Mouse (Mus musculus): Measurements from ENCODE around the gene Tmem217. TPM values are rescaled to one million over a fixed set of nuclear protein-coding genes. Genes with fewer than 3 reads are reported as not detected.

Gene Tmem217
- polyA plus RNA-seq, 2 experiments = 0.09 to 0.41 TPM

DNA sequence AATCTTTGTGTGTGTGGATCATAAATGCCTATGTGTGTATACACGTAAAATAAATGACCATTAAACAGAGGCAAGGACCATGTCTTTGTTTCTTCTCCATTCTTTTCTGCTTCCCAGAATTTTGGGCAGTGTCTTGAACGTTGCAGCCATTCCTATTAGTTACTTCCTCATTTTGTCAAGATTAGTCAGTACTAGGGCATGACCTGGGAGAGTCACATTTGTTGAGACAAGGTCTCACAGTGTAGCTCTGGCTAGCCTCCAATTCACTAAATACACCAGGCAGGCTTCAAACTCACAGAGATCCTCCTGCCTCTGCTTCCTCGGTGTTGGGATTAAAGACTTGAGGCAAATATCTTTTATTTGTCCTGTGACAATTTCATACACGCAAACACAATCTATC, 73.9 kb downstream of the Tmem217 start:
- 90% methylated on average over 4 of the region's 4 CpGs for WGBS
- ATAC-seq (ENCODE audit: low FRiP score, low read depth) = no peak
- H3K9me3 ChIP-seq (ENCODE audit: control insufficient read depth, low read length) = no peaks in the 10 kb centered on the region

DNA sequence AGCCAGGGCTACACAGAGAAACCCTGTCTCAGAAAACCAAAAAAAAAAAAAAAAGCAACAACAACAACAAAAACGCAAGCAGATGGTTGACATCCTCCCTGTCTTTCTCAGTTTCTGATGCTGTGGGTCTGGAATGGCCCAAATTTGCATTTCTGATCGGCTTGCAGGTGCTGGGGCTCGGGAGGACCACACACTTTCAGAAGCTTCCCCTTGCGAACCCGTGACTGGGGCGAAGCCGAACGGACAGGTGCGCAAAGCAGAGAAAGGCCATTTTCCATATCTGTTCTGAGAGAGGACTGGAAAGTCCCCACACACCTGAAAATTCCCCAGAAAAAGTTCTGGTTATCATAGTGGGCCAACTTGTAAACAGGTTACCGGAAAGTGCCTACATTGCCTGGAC, 74.8 kb downstream of the Tmem217 start:
- Histone ChIP-seq H3K4me1 (ENCODE audit: control insufficient read depth, insufficient read depth, low read length) (no peaks in the 10 kb centered on the region), H3K27ac (replicated peaks; ENCODE audit: low read depth, low read length) (no peak overlapping the region), H3K36me3 (ENCODE audit: control insufficient read depth, insufficient read depth, low read length) (no peaks in the 10 kb centered on the region), H3K9me3 (ENCODE audit: control insufficient read depth, low read length) (no peaks in the 10 kb centered on the region), H3K27me3 (ENCODE audit: control insufficient read depth, insufficient read depth, low read length) (no peaks in the 10 kb centered on the region), H3K4me3 (replicated peaks; ENCODE audit: low read length) (no peak overlapping the region), H3K4me2 (replicated peaks; ENCODE audit: low read depth, low read length, severe bottlenecking) (no peak overlapping the region), H3K9ac (ENCODE audit: low read depth, low read length, severe bottlenecking) (no peak overlapping the region)
- WGBS = 82% methylated on average over 10 of the region's 10 CpGs
- no peak for ATAC-seq (ENCODE audit: low FRiP score, low read depth)
- no peak for DNase-seq (ENCODE audit: low spot score)
- no peak for TF ChIP-seq POLR2A (IDR thresholded peaks at IDR 0.05; ENCODE audit: borderline replicate concordance, extremely low read depth, insufficient read depth, insufficient read length)

More for the DNA sequence above, 73.9 kb downstream of the Tmem217 start:
- H3K27ac ChIP-seq (replicated peaks; ENCODE audit: low read depth, low read length) = no peak overlapping the region
- H3K4me3 ChIP-seq (replicated peaks; ENCODE audit: low read length) = no peak overlapping the region
- no peaks in the 10 kb centered on the region for H3K36me3 ChIP-seq (ENCODE audit: control insufficient read depth, insufficient read depth, low read length)
- H3K27me3 ChIP-seq (ENCODE audit: control insufficient read depth, insufficient read depth, low read length) = no peaks in the 10 kb centered on the region
- TF ChIP-seq POLR2A (IDR thresholded peaks at IDR 0.05; ENCODE audit: borderline replicate concordance, extremely low read depth, insufficient read depth, insufficient read length) = no peak
- DNase-seq (ENCODE audit: low spot score) = no peak
- H3K4me1 ChIP-seq (ENCODE audit: control insufficient read depth, insufficient read depth, low read length) = no peaks in the 10 kb centered on the region
- no peak overlapping the region for H3K9ac ChIP-seq (ENCODE audit: low read depth, low read length, severe bottlenecking)
- H3K4me2 ChIP-seq (replicated peaks; ENCODE audit: low read depth, low read length, severe bottlenecking) = no peak overlapping the region

DNA sequence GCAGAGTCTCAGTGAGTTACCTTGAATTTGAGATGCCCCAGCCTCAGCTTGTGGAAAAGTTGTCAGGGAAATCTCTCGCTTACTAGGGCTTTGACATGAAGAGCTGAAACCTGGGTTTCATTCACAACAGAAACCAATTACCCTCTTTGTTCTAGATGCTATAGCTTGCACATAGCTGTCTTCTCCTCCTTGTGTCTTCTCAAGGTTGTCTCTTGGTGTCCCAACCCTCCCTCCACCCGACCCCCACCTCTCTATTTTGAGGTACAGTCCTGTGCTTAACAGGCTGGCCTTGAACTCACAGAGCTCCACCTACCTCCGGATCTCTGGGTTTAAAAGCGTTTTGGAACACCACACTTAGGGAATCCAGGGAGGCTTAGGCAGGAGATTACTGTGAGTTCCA, 75.7 kb downstream of the Tmem217 start:
- ATAC-seq (ENCODE audit: low FRiP score, low read depth) = no peak
- no peak for DNase-seq (ENCODE audit: low spot score)
- H3K36me3 ChIP-seq (ENCODE audit: control insufficient read depth, insufficient read depth, low read length) = no peaks in the 10 kb centered on the region
- no peaks in the 10 kb centered on the region for H3K4me1 ChIP-seq (ENCODE audit: control insufficient read depth, insufficient read depth, low read length)
- H3K27ac ChIP-seq (replicated peaks; ENCODE audit: low read depth, low read length) = no peak overlapping the region
- TF ChIP-seq POLR2A (IDR thresholded peaks at IDR 0.05; ENCODE audit: borderline replicate concordance, extremely low read depth, insufficient read depth, insufficient read length) = no peak
- no peak overlapping the region for H3K9ac ChIP-seq (ENCODE audit: low read depth, low read length, severe bottlenecking)
- no peaks in the 10 kb centered on the region for H3K9me3 ChIP-seq (ENCODE audit: control insufficient read depth, low read length)
- H3K27me3 ChIP-seq (ENCODE audit: control insufficient read depth, insufficient read depth, low read length) = no peaks in the 10 kb centered on the region
- H3K4me2 ChIP-seq (replicated peaks; ENCODE audit: low read depth, low read length, severe bottlenecking) = no peak overlapping the region
- WGBS = 85% methylated on average over 4 of the region's 4 CpGs
- H3K4me3 ChIP-seq (replicated peaks; ENCODE audit: low read length) = no peak overlapping the region

Small RNA genes lying within 50 kb of the gene (microRNA-seq; reads per million reads assigned to microRNA genes)
- gene Mir7667 = not detected

Other genes starting within 250 kb of the Tmem217 start
- gene Pi16, start 234.7 kb downstream of the Tmem217 start, polyA plus RNA-seq (2012; rRNA removed) = 2.0 and 2.6 TPM in 2 replicates
- gene Pi16, start 234.7 kb downstream of the Tmem217 start, polyA plus RNA-seq (2014; fragmentation: Nextera tagmentation; extraction: Ambion mirVana) = 1.4 and 2.2 TPM in 2 replicates
- 469 and 541 TPM in 2 replicates for gene Mtch1, start 204.5 kb downstream of the Tmem217 start, polyA plus RNA-seq (2012; rRNA removed)
- 420 and 443 TPM in 2 replicates for gene Mtch1, start 204.5 kb downstream of the Tmem217 start, polyA plus RNA-seq (2014; fragmentation: Nextera tagmentation; extraction: Ambion mirVana)
- 9.4 and 10.8 TPM in 2 replicates for gene Fgd2, start 191.5 kb downstream of the Tmem217 start, polyA plus RNA-seq (2012; rRNA removed)
- 6.2 and 8.4 TPM in 2 replicates for gene Fgd2, start 191.5 kb downstream of the Tmem217 start, polyA plus RNA-seq (2014; fragmentation: Nextera tagmentation; extraction: Ambion mirVana)
- gene Pim1, start 61.6 kb downstream of the Tmem217 start, polyA plus RNA-seq (2012; rRNA removed) = 18.4 and 23.3 TPM in 2 replicates
- 15.7 TPM in 2 replicates for gene Pim1, start 61.6 kb downstream of the Tmem217 start, polyA plus RNA-seq (2014; fragmentation: Nextera tagmentation; extraction: Ambion mirVana)
- 0.04 TPM in 1 of 2 replicates, not detected in the other for gene Gm17657, start 2.7 kb downstream of the Tmem217 start, polyA plus RNA-seq (2012; rRNA removed)
- gene Gm17657, start 2.7 kb downstream of the Tmem217 start, polyA plus RNA-seq (2014; fragmentation: Nextera tagmentation; extraction: Ambion mirVana) = not detected in 2 replicates
- gene Tbc1d22b, start 2.6 kb downstream of the Tmem217 start, polyA plus RNA-seq (2012; rRNA removed) = 24.0 and 27.2 TPM in 2 replicates
- 15.2 and 15.7 TPM in 2 replicates for gene Tbc1d22b, start 2.6 kb downstream of the Tmem217 start, polyA plus RNA-seq (2014; fragmentation: Nextera tagmentation; extraction: Ambion mirVana)
- 37.9 and 55.5 TPM in 2 replicates for gene Rnf8, start 62.4 kb upstream of the Tmem217 start, polyA plus RNA-seq (2012; rRNA removed)
- 75.4 and 90.7 TPM in 2 replicates for gene Rnf8, start 62.4 kb upstream of the Tmem217 start, polyA plus RNA-seq (2014; fragmentation: Nextera tagmentation; extraction: Ambion mirVana)
- gene Gm28043, start 62.5 kb upstream of the Tmem217 start, polyA plus RNA-seq (2012; rRNA removed) = 2.6 and 2.8 TPM in 2 replicates
- gene Gm28043, start 62.5 kb upstream of the Tmem217 start, polyA plus RNA-seq (2014; fragmentation: Nextera tagmentation; extraction: Ambion mirVana) = 3.5 and 3.6 TPM in 2 replicates
- 42.8 and 54.3 TPM in 2 replicates for gene Cmtr1, start 108.2 kb upstream of the Tmem217 start, polyA plus RNA-seq (2012; rRNA removed)
- gene Cmtr1, start 108.2 kb upstream of the Tmem217 start, polyA plus RNA-seq (2014; fragmentation: Nextera tagmentation; extraction: Ambion mirVana) = 95.8 and 109 TPM in 2 replicates
- gene Ccdc167, start 164.7 kb upstream of the Tmem217 start, polyA plus RNA-seq (2012; rRNA removed) = 16.6 and 19.3 TPM in 2 replicates
- gene Ccdc167, start 164.7 kb upstream of the Tmem217 start, polyA plus RNA-seq (2014; fragmentation: Nextera tagmentation; extraction: Ambion mirVana) = 13.1 and 15.8 TPM in 2 replicates